Mouse (Mus musculus) MEL (cell line): ENCODE data around the gene Itk.

ENCODE experiments used
- CHD1 ChIP-seq: IDR thresholded peaks from 2 replicates; pipeline ENCODE4 v1.6.1; 2012; ENCODE audit warnings: low read depth, mild to moderate bottlenecking, inconsistent platforms, low read length, improper control_type of control experiment
- CTCF ChIP-seq, 3 experiments: IDR thresholded peaks in 2 of 3; conservative IDR thresholded peaks in 1 of 3; 2 replicates each; pipeline ENCODE4 v1.5.1; 2011 to 2012; ENCODE audit warnings: low read length in 3 of 3, low read depth in 2 of 3, mild to moderate bottlenecking in 2 of 3, improper control_type of control experiment in 1 of 3, inconsistent platforms in 1 of 3, mixed read lengths in 1 of 3, moderate library complexity in 1 of 3; ENCODE audit not compliant: control insufficient read depth in 1 of 3, insufficient read depth in 1 of 3, poor library complexity in 1 of 3, severe bottlenecking in 1 of 3
- EP300 ChIP-seq, 2 experiments: IDR thresholded peaks; 2 replicates each; pipeline ENCODE4 v1.6.1; 2011; ENCODE audit warnings: improper control_type of control experiment in 2 of 2, low read length in 2 of 2, low read depth in 1 of 2, mild to moderate bottlenecking in 1 of 2
- GATA1 ChIP-seq: IDR thresholded peaks from 2 replicates; pipeline ENCODE4 v1.6.1; 2011; ENCODE audit warnings: low read depth, low read length, improper control_type of control experiment
- MAX ChIP-seq: IDR thresholded peaks from 2 replicates; pipeline ENCODE4 v1.6.1; 2011; ENCODE audit warnings: low read length, improper control_type of control experiment
- MYB ChIP-seq: IDR thresholded peaks from 2 replicates; pipeline ENCODE4 v1.6.1; 2011; ENCODE audit warnings: mild to moderate bottlenecking, low read depth, low read length, improper control_type of control experiment
- NRF1 ChIP-seq: IDR thresholded peaks from 2 replicates; pipeline ENCODE4 v1.6.1; 2014; ENCODE audit warnings: low read depth, mild to moderate bottlenecking, inconsistent platforms, low read length, improper control_type of control experiment, moderate library complexity; ENCODE audit not compliant: poor library complexity, insufficient read depth, severe bottlenecking
- POLR2A ChIP-seq, 2 experiments: IDR thresholded peaks; 2 replicates each; pipeline ENCODE4 v1.6.1; 2011 to 2012; ENCODE audit warnings: low read length in 2 of 2, mild to moderate bottlenecking in 2 of 2, control low read depth in 1 of 2, improper control_type of control experiment in 1 of 2, low read depth in 1 of 2, moderate library complexity in 1 of 2; ENCODE audit not compliant: control insufficient read depth in 1 of 2, insufficient read depth in 1 of 2, poor library complexity in 1 of 2
- POLR2AphosphoS2 ChIP-seq: IDR thresholded peaks from 2 replicates; pipeline ENCODE4 v1.6.1; 2011; ENCODE audit warnings: low read length, improper control_type of control experiment
- RAD21 ChIP-seq: IDR thresholded peaks from 2 replicates; pipeline ENCODE4 v1.6.1; 2011; ENCODE audit warnings: mild to moderate bottlenecking, low read depth, low read length, improper control_type of control experiment
- SMC3 ChIP-seq: IDR thresholded peaks from 2 replicates; pipeline ENCODE4 v1.6.1; 2011; ENCODE audit warnings: low read depth, low read length, improper control_type of control experiment
- TBP ChIP-seq: IDR thresholded peaks from 2 replicates; pipeline ENCODE4 v1.8.0; 2011; ENCODE audit warnings: low read depth, low read length, improper control_type of control experiment
- TCF12 ChIP-seq: IDR thresholded peaks from 2 replicates; pipeline ENCODE4 v1.6.1; 2014; ENCODE audit warnings: low read depth, mild to moderate bottlenecking, inconsistent platforms, low read length, improper control_type of control experiment, moderate library complexity

- no peak for TF ChIP-seq CHD1
- TF ChIP-seq POLR2AphosphoS2 = no peak
- no peak for TF ChIP-seq CTCF (IDR thresholded peaks at IDR 0.05 in 2 of 3, conservative IDR thresholded peaks at IDR 0.05 in 1 of 3; ENCODE audit: control insufficient read depth in 1 of 3, insufficient read depth in 1 of 3, low read depth in 2 of 3, low read length in 3 of 3, poor library complexity in 1 of 3, severe bottlenecking in 1 of 3)
- TF ChIP-seq EP300 (IDR thresholded peaks at IDR 0.05; ENCODE audit: low read depth in 1 of 2, low read length in 2 of 2) = no peak
- TF ChIP-seq GATA1 = no peak
- no peak for TF ChIP-seq SMC3
- no peak for TF ChIP-seq MAX
- TF ChIP-seq NRF1 = no peak
- TF ChIP-seq POLR2A (IDR thresholded peaks at IDR 0.05; ENCODE audit: control insufficient read depth in 1 of 2, insufficient read depth in 1 of 2, low read depth in 1 of 2, low read length in 2 of 2, poor library complexity in 1 of 2) = no peak
- no peak for TF ChIP-seq RAD21
- no peak for TF ChIP-seq MYB
- no peak for TF ChIP-seq TBP
- TF ChIP-seq TCF12 = no peak
These were observed 9.2 kb upstream of the Itk start for GRCm38 (mm10) chr11:46398473-46398872.
